Mouse (Mus musculus): ENCODE results near the gene Cort.
"Not testable (repeated sequence)": the region's sequence is repeated elsewhere in the genome, so short reads cannot be mapped to it uniquely, and the experiment has no call there.

- not testable (repeated sequence) for TF ChIP-seq CTCF (IDR thresholded peaks at IDR 0.05; ENCODE audit: low read depth, low read length); POLR2A (IDR thresholded peaks at IDR 0.05; ENCODE audit: borderline replicate concordance, low read depth, low read length)
These were observed 43.4 kb upstream of the Cort start for GRCm38 (mm10) chr4:149169926-149170325.

Measured in bone marrow macrophage, adult 2 months (primary cell).